Mouse (Mus musculus) midbrain, postnatal 0 days (tissue): ENCODE measurements around the gene Cacna1c. TPM values are rescaled to one million over a fixed set of nuclear protein-coding genes. Genes with fewer than 3 reads are reported as not detected.

Experiments
- ATAC-seq: fragments of 200-750 bp; cut with Nextera tagmentation; 2 replicates; pipeline ENCODE4 v1.8.0; 2017; ENCODE audit warnings: moderate number of reproducible peaks, mild to moderate bottlenecking, moderate TSS enrichment, moderate library complexity; ENCODE audit not compliant: low FRiP score
- DNase-seq: peaks from one replicate; pipeline ENCODE4 v3.0.0-alpha.2; 2015; ENCODE audit warnings: low spot score
- H3K27ac ChIP-seq: fragments of 300-500 bp; sonication (generic); 2 replicates; pipeline ENCODE4 v1.5.1; 2014; ENCODE audit warnings: low read depth, mild to moderate bottlenecking, low read length, mixed read lengths
- H3K27me3 ChIP-seq: fragments of 300-500 bp; sonication (generic); 2 replicates; pipeline ENCODE4 v1.6.1; 2014; ENCODE audit warnings: low read length, control low read depth, mixed read lengths; ENCODE audit not compliant: insufficient read depth
- H3K36me3 ChIP-seq: fragments of 300-500 bp; sonication (generic); 2 replicates; pipeline ENCODE4 v1.6.1; 2014; ENCODE audit warnings: low read length, control low read depth, mixed read lengths; ENCODE audit not compliant: insufficient read depth
- H3K4me1 ChIP-seq: fragments of 300-500 bp; sonication (generic); 2 replicates; pipeline ENCODE4 v1.6.1; 2014; ENCODE audit warnings: mild to moderate bottlenecking, control low read depth, antibody characterized with exemption, low read length, mixed read lengths; ENCODE audit not compliant: insufficient read depth
- H3K4me2 ChIP-seq: fragments of 300-500 bp; sonication (generic); 2 replicates; pipeline ENCODE4 v1.6.1; 2014; ENCODE audit warnings: low read depth, mild to moderate bottlenecking, low read length, mixed read lengths; ENCODE audit not compliant: poor library complexity, severe bottlenecking
- H3K4me3 ChIP-seq: fragments of 300-500 bp; sonication (generic); 2 replicates; pipeline ENCODE4 v1.5.1; 2014; ENCODE audit warnings: low read depth, mild to moderate bottlenecking, low read length, moderate library complexity
- H3K9ac ChIP-seq: fragments of 300-500 bp; sonication (generic); replicated peaks from 2 replicates; pipeline ENCODE4 v1.6.1; 2014; ENCODE audit warnings: mild to moderate bottlenecking, low read length, moderate library complexity, mixed read lengths; ENCODE audit not compliant: poor library complexity, severe bottlenecking
- H3K9me3 ChIP-seq: fragments of 300-500 bp; sonication (generic); 2 replicates; pipeline ENCODE4 v1.6.1; 2016; ENCODE audit warnings: low read length, control low read depth
- CTCF ChIP-seq: IDR thresholded peaks from 2 replicates; pipeline ENCODE4 v1.5.1; 2016; ENCODE audit warnings: antibody characterized with exemption, mild to moderate bottlenecking
- WGBS: fragments of 180-500 bp; shearing (Covaris S2); extraction: QIAGEN DNeasy Blood & Tissue Kit; methylation state at CpG from one replicate; pipeline ENCODE4 v1.1.7; 2014; 5-methylcytosine and 5-hydroxymethylcytosine counted together
- polyA plus RNA-seq: library from polyadenylated mRNA; unstranded; fragments of >200 nt; fragmentation: Nextera tagmentation; extraction: Ambion mirVana; gene quantifications from 2 replicates; pipeline ENCODE4 v1.2.1, GENCODE M21; 2015
- total RNA-seq: library from RNA; depleted of rRNA; stranded (reverse); fragments of >200 nt; gene quantifications from 2 replicates; pipeline ENCODE4 v1.2.3, GENCODE M21; 2014

Gene Cacna1c
- total and polyA plus RNA-seq, 2 experiments from 2014 or later = 4.9 to 33.9 TPM

DNA sequence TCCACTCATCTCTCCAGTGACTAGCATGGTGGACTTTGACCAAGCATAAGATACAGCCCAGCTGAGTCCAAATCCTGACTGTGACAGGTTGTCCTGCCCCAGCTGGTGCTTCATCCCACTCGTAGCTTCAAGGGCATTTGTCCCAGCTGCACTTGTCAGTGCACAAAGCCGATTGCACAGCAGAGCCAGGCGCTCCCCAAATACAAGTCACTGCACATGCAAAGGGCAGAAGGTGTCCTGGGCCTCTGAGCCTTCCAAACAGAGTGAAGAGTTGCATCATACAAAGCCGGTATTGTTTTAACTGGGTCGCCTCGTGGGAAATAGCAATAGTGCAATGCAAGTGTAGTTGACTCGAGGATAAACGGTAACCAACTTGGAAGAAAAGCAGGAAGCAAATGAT is 113.6 kb downstream of the Cacna1c start:
- no peak for TF ChIP-seq CTCF
- 0 out of 2 replicates have a peak, but pooled peaks cover 3% of the 10 kb centered on the region for H3K4me1 ChIP-seq
- no peaks in the 10 kb centered on the region for H3K36me3 ChIP-seq
- no peak overlapping the region for H3K27ac ChIP-seq
- 82% methylated on average over 8 of the region's 8 CpGs for whole genome bisulfite sequencing
- no peak overlapping the region for H3K4me3 ChIP-seq
- H3K9ac ChIP-seq = no peak overlapping the region
- no peak overlapping the region for H3K4me2 ChIP-seq
- DNase-seq = peak; percentile 43
- no peaks in the 10 kb centered on the region for H3K9me3 ChIP-seq
- ATAC-seq = no peak
- H3K27me3 ChIP-seq = no peaks in the 10 kb centered on the region

DNA sequence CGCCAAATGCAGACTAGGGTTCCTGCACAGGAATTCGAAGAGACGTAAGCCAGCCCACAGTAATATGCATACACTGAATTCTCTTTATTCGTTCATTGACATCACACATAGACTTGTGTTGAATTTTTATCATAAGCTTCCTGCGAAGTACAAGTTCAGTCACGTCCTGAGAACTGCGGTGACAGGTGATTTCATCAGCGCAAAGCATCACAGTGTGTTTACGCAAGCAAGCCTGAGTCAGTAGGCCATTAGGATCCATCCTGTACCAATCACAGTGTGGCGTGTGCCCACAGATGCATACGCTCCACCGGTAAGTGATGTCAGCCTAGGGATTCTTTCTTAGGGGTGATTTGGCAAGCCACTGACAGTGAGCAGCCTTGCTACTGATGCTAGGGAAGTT is 114.6 kb downstream of the Cacna1c start:
- no peak overlapping the region for H3K4me3 ChIP-seq
- WGBS = 96% methylated on average over 12 of the region's 12 CpGs
- 0 out of 2 replicates have a peak, but pooled peaks cover 3% of the 10 kb centered on the region for H3K4me1 ChIP-seq
- no peak overlapping the region for H3K4me2 ChIP-seq
- ATAC-seq (no peak), DNase-seq (no peak)
- H3K27ac ChIP-seq = no peak overlapping the region
- TF ChIP-seq CTCF = no peak
- H3K27me3 ChIP-seq = no peaks in the 10 kb centered on the region
- H3K9me3 ChIP-seq = no peaks in the 10 kb centered on the region
- no peaks in the 10 kb centered on the region for H3K36me3 ChIP-seq
- no peak overlapping the region for H3K9ac ChIP-seq

- DNase-seq (peak; percentile 49), ATAC-seq (no peak)
- H3K27ac ChIP-seq = no peak overlapping the region
- no peak overlapping the region for H3K4me3 ChIP-seq
- no peak overlapping the region for H3K9ac ChIP-seq
- no peaks in the 10 kb centered on the region for H3K36me3 ChIP-seq
- H3K4me2 ChIP-seq = no peak overlapping the region
- 80% methylated on average over 8 of the region's 8 CpGs for WGBS
- no peak for TF ChIP-seq CTCF
- no peaks in the 10 kb centered on the region for H3K27me3 ChIP-seq
- no peaks in the 10 kb centered on the region for H3K9me3 ChIP-seq
- H3K4me1 ChIP-seq = no peaks in the 10 kb centered on the region
Observed at GRCm38 (mm10) chr6:119079626-119080025, 116.6 kb downstream of the Cacna1c start.

DNA sequence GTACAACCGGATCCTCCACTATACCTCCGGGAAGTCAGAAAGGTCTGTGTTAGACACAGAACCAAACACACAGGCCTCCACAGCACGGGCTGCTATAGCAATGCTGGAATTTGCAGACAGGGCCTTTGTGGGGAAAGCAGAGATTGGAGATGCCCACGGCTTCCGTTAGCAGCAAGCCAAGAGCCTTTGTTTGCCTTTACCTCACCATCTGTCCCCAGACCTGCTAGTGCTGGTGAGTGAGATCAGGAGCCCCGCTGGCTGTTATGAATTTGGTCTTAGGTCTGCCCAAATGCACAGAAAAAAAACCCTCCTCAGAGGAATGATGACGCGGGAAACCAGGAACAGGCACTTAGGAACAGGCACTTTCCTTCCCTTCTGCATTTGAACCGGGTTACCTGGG is 117.3 kb downstream of the Cacna1c start:
- H3K36me3 ChIP-seq = no peaks in the 10 kb centered on the region
- H3K4me3 ChIP-seq = no peak overlapping the region
- H3K4me1 ChIP-seq = no peaks in the 10 kb centered on the region
- H3K9me3 ChIP-seq = no peaks in the 10 kb centered on the region
- no peaks in the 10 kb centered on the region for H3K27me3 ChIP-seq
- TF ChIP-seq CTCF = no peak
- no peak for ATAC-seq
- WGBS = 73% methylated on average over 9 of the region's 9 CpGs
- DNase-seq = peak; percentile 40
- no peak overlapping the region for H3K27ac ChIP-seq
- H3K9ac ChIP-seq = no peak overlapping the region
- H3K4me2 ChIP-seq = no peak overlapping the region

DNA sequence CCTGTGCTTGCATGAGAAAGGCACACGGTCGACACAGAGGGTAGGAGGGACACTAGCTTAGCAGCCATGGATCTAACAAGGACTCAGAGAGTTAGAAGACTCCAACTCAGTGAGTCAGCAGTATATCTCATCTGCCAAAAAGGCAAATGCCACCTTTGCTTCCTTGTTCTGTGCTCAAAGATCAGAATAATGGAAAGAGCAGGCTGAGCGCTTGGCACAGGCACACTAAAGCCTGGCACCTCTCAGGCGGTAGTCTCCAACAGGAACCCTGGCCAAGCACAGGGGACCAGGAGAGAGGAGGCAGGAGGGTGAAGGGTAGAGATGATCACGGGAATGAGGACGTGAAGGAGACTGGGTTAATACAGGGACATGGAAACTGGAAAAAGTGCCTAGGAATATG is 119.0 kb downstream of the Cacna1c start:
- no peak overlapping the region for H3K9ac ChIP-seq
- H3K4me2 ChIP-seq = no peak overlapping the region
- WGBS = 89% methylated on average over 6 of the region's 6 CpGs
- no peaks in the 10 kb centered on the region for H3K9me3 ChIP-seq
- H3K4me1 ChIP-seq = no peaks in the 10 kb centered on the region
- H3K4me3 ChIP-seq = no peak overlapping the region
- ATAC-seq (no peak), DNase-seq (no peak)
- H3K27ac ChIP-seq = no peak overlapping the region
- TF ChIP-seq CTCF = no peak
- no peaks in the 10 kb centered on the region for H3K36me3 ChIP-seq
- H3K27me3 ChIP-seq = no peaks in the 10 kb centered on the region

GRCm38 (mm10) chr6:119073419-119074071 is 122.7 kb downstream of the Cacna1c start:
- WGBS = 87% methylated on average over 14 of the region's 14 CpGs
- DNase-seq (no peak), ATAC-seq (no peak)

More at GRCm38 (mm10) chr6:119073419-119074071, 122.7 kb downstream of the Cacna1c start:
- Histone ChIP-seq H3K4me1 (no peaks in the 10 kb centered on the region), H3K9me3 (no peaks in the 10 kb centered on the region), H3K4me3 (no peak overlapping the region), H3K36me3 (no peaks in the 10 kb centered on the region), H3K9ac (no peak overlapping the region), H3K27me3 (no peaks in the 10 kb centered on the region), H3K4me2 (no peak overlapping the region), H3K27ac (no peak overlapping the region)
- no peak for TF ChIP-seq CTCF
